Mouse (Mus musculus) lung, adult 2 months (tissue): Measurements from ENCODE around the gene Llph.

ENCODE experiments used
- CTCF ChIP-seq: fragments of 200-500 bp; IDR thresholded peaks from 2 replicates; pipeline ENCODE4 v1.5.1; 2011; ENCODE audit warnings: mild to moderate bottlenecking, low read length, control low read depth; ENCODE audit not compliant: insufficient read depth
- POLR2A ChIP-seq: fragments of 200-500 bp; IDR thresholded peaks from 2 replicates; pipeline ENCODE4 v1.6.1; 2011; ENCODE audit warnings: low read depth, mild to moderate bottlenecking, control low read depth, low read length, borderline replicate concordance; ENCODE audit errors: extremely low read depth

DNA sequence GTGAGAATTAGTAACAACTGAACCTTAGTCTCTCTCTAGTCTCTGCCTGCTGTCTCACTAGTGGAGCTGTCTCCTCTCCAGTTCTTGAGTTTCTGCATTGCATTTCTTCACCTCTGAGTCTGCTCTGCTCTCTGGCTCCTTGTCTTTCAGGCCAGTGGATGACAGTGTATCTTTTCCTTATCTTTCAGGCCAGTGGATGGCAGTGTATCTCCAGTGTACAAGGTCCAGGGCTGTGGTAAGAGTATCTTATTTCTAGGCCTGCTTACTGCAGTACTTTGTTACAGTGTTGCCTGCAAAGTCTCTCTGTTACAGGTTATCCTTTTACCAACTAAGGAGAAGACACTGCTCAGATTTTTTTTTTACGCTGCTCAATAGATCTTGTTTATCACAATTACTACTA is 44.0 kb upstream of the Llph start:
- TF ChIP-seq CTCF (no peak), POLR2A (no peak)
